Mouse (Mus musculus) neural tube, embryonic 13.5 days (tissue): Measurements from ENCODE around the gene Gm12216. TPM values are rescaled to one million over a fixed set of nuclear protein-coding genes. Genes with fewer than 3 reads are reported as not detected.

ENCODE experiments used
- ATAC-seq: fragments of 200-750 bp; cut with Nextera tagmentation; 2 replicates; pipeline ENCODE4 v1.8.0; 2017; ENCODE audit warnings: low read depth, mild to moderate bottlenecking, moderate TSS enrichment, moderate library complexity
- H3K27ac ChIP-seq: fragments of 300-500 bp; sonication (generic); replicated peaks from 2 replicates; pipeline ENCODE4 v1.5.1; 2015; ENCODE audit warnings: moderate library complexity, mild to moderate bottlenecking, inconsistent platforms
- H3K27me3 ChIP-seq: fragments of 300-500 bp; sonication (generic); 2 replicates; pipeline ENCODE4 v1.6.1; 2015; ENCODE audit warnings: mild to moderate bottlenecking, inconsistent platforms
- H3K36me3 ChIP-seq: fragments of 300-500 bp; sonication (generic); 2 replicates; pipeline ENCODE4 v1.6.1; 2015; ENCODE audit warnings: mild to moderate bottlenecking, inconsistent platforms
- H3K4me1 ChIP-seq: fragments of 300-500 bp; sonication (generic); replicated peaks from 2 replicates; pipeline ENCODE4 v1.6.1; 2015; ENCODE audit warnings: inconsistent platforms
- H3K4me2 ChIP-seq: fragments of 300-500 bp; sonication (generic); 2 replicates; pipeline ENCODE4 v1.6.1; 2015; ENCODE audit warnings: inconsistent platforms, mild to moderate bottlenecking, moderate library complexity
- H3K4me3 ChIP-seq: fragments of 300-500 bp; sonication (generic); 2 replicates; pipeline ENCODE4 v1.5.1; 2015; ENCODE audit warnings: mild to moderate bottlenecking, inconsistent platforms
- H3K9ac ChIP-seq: fragments of 300-500 bp; sonication (generic); 2 replicates; pipeline ENCODE4 v1.6.1; 2015; ENCODE audit warnings: moderate library complexity, mild to moderate bottlenecking, inconsistent platforms
- H3K9me3 ChIP-seq: fragments of 300-500 bp; sonication (generic); 2 replicates; pipeline ENCODE4 v1.6.1; 2016; ENCODE audit warnings: inconsistent platforms
- WGBS: fragments of 180-500 bp; shearing (Covaris S2); methylation state at CpG from one replicate; pipeline ENCODE4 v1.1.7; 2015; 5-methylcytosine and 5-hydroxymethylcytosine counted together
- polyA plus RNA-seq: library from polyadenylated mRNA; unstranded; fragments of >200 nt; fragmentation: Nextera tagmentation; extraction: Ambion mirVana; gene quantifications from 2 replicates; pipeline ENCODE4 v1.2.1, GENCODE M21; 2015

Gm12216 gene
- polyA plus RNA-seq, 1 experiment from 2014 or later, result 1.6 TPM

DNA sequence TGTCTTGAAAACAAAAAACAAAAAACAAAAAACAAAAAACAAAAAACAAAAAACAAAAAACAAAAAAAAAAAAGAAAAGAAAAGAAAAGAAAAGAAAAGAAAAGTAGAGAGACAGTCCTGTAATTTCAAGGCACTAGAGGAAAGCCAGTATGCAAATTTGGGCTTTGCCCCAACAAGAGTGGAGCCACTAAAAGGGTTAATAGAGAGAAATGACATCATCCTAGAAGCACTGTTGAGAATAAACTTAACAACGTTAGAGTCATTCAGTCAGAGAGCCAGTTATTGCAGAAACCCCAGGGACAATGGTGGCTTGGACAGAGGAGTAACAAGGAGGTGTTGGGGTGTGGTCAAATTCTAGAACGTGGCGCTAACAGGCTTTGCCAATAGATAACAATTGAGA lies 44.2 kb downstream of the Gm12216 start:
- Histone ChIP-seq H3K9me3 (no peaks in the 10 kb centered on the region), H3K27ac (no peak overlapping the region), H3K36me3 (no peaks in the 10 kb centered on the region), H3K9ac (no peak overlapping the region), H3K27me3 (no peaks in the 10 kb centered on the region), H3K4me2 (no peak overlapping the region), H3K4me1 (no peaks in the 10 kb centered on the region), H3K4me3 (no peak overlapping the region)
- no peak for ATAC-seq
- WGBS, result 60% methylated on average over 3 of the region's 3 CpGs

DNA sequence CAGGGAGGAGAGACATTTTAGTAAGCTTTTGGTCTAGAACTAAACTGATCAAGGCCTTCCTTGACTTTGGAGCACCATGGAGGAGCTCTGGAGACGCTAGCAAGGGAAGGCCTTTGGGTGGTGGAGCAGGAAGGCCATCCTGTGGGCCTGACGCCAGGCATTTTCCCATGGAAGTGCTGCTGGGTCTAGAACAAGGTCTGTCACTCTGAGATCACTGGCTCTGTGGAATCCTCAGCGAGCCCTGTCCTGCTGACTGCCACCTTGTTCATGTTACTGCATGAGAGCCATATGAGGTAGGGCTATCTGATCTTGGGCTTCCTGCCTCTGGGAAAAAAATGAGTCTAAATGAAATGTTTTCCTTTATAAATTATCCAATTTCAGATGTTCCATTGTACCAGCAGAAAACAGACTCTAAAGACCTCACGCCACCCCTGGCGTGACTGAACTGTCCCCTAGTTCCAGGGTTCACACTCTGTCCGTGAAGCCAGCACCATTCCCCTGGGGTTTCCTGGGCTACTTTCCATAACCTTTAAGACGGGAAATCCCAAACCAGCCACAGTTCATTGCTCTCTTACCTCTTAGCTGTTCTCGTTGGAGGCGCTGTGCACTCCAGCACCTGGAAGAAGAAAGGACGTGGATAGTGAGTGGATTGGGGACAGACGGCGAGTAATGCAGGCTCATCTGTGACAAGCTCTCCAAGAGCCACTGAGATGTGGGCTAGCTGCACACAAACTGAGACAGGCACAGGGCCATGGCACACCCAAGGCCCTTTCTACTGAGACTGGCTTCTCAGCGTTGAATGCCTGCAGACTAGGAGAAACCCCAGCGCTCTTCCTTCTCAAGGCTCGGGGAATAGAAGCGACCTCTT lies 45.8 kb downstream of the Gm12216 start:
- H3K9ac ChIP-seq, result no peak overlapping the region
- H3K4me1 ChIP-seq, result 0 out of 2 replicates have a peak, but pooled peaks cover 4% of the 10 kb centered on the region
- H3K4me3 ChIP-seq, result no peak overlapping the region
- H3K36me3 ChIP-seq, result no peaks in the 10 kb centered on the region
- H3K27me3 ChIP-seq, result no peaks in the 10 kb centered on the region
- H3K9me3 ChIP-seq, result no peaks in the 10 kb centered on the region
- WGBS, result 84% methylated on average over 16 of the region's 16 CpGs
- H3K27ac ChIP-seq, result no peak overlapping the region
- ATAC-seq, result no peak
- no peak overlapping the region for H3K4me2 ChIP-seq

DNA sequence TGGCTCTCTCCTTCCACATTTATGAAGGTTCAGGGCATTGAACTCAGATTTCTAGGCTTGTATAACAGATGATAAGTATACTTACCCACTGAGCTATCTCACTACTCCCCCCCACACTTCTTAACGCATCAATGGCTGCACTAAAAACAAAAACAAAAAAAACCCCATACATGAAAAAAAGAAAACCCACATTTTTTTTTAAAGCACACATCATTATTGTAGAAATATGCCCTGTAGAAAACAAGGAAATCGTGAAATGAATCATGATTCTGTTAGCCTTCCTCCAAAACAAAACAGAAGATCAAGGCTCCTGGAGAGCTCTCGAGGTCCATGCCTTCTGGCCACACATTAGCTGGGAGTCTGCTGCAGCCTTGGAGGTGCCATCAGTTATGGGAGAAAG lies 47.7 kb downstream of the Gm12216 start:
- no peaks in the 10 kb centered on the region for H3K9me3 ChIP-seq
- H3K27ac ChIP-seq, result no peak overlapping the region
- H3K4me3 ChIP-seq, result no peak overlapping the region
- ATAC-seq, result no peak
- H3K36me3 ChIP-seq, result no peaks in the 10 kb centered on the region
- H3K9ac ChIP-seq, result no peak overlapping the region
- H3K4me2 ChIP-seq, result no peak overlapping the region
- 0 out of 2 replicates have a peak, but pooled peaks cover 4% of the 10 kb centered on the region for H3K4me1 ChIP-seq
- no peaks in the 10 kb centered on the region for H3K27me3 ChIP-seq
- WGBS, result 84% methylated on average over 3 of the region's 3 CpGs

DNA sequence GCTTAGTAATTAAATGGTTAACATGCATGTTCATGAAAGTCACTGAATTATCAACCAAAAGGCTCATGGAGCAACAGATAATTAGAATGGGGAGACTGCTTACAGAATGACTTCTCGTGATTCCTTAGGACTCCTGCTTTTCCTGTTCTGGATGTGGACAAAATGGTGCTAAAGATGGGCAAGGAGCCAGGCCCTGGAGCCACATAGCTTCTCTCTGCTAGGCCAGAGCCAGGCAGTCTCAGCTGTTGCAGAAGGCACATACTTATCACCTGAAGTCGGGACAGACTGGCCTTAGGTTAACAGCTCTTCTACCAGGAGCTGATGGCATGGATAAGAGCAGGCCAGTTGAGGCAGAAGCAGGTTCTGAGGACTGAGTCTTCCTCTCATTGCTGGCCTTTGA lies 48.3 kb downstream of the Gm12216 start:
- H3K36me3 ChIP-seq, result no peaks in the 10 kb centered on the region
- H3K27ac ChIP-seq, result no peak overlapping the region
- no peaks in the 10 kb centered on the region for H3K27me3 ChIP-seq
- H3K4me2 ChIP-seq, result no peak overlapping the region
- no peak overlapping the region for H3K9ac ChIP-seq
- no peak overlapping the region for H3K4me3 ChIP-seq
- WGBS, result 71% methylated on average over 2 of the region's 2 CpGs
- H3K9me3 ChIP-seq, result no peaks in the 10 kb centered on the region
- H3K4me1 ChIP-seq, result 0 out of 2 replicates have a peak, but pooled peaks cover 4% of the 10 kb centered on the region
- no peak for ATAC-seq

DNA sequence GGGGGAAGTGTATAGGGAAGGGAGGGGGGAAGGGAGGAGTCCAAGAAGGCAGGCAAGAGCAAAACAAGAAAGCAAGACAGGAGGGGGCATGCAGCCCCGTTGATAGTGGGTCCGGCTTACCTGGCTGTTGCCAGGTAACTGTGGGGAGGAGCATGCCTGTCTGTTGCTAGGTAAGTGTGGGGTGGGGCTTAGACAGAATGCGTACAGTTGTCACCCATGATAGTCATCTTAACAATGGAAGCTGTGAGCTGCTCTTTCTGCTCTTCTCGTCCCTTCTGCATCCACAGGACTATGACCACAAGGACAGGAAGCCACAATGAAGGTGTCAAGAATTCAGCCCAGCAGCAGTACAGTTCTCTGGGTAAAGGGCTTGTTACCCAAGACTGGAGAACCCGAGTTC lies 48.9 kb downstream of the Gm12216 start:
- 64% methylated on average over 5 of the region's 5 CpGs for WGBS
- H3K9ac ChIP-seq, result no peak overlapping the region
- no peak overlapping the region for H3K4me2 ChIP-seq
- ATAC-seq, result no peak
- no peak overlapping the region for H3K27ac ChIP-seq
- H3K4me1 ChIP-seq, result 0 out of 2 replicates have a peak, but pooled peaks cover 4% of the 10 kb centered on the region
- H3K27me3 ChIP-seq, result no peaks in the 10 kb centered on the region
- H3K4me3 ChIP-seq, result no peak overlapping the region
- no peaks in the 10 kb centered on the region for H3K9me3 ChIP-seq
- H3K36me3 ChIP-seq, result no peaks in the 10 kb centered on the region

DNA sequence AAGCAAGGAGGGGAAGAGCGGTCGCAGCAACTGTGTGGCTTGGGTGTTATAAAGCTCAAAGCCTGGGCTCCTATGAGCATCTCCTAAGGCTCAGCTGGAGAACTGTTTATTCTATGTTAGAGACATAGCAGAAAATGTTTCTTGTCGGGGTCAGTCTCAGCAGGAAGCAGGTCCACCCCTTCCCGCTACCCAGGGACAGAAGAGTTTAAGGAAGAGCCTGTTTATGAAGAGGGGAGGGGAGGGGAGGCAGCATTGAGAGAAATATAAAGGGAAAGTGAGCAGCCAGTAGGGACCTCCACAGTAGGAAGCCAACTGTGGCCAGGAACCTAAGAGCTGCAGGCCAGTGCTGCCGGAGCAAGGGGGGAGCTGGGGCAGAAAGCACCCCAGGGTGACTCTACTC lies 49.7 kb downstream of the Gm12216 start:
- Histone ChIP-seq H3K36me3 (no peaks in the 10 kb centered on the region), H3K27ac (no peak overlapping the region), H3K9me3 (no peaks in the 10 kb centered on the region), H3K9ac (no peak overlapping the region), H3K4me3 (no peak overlapping the region), H3K27me3 (no peaks in the 10 kb centered on the region), H3K4me1 (0 out of 2 replicates have a peak, but pooled peaks cover 4% of the 10 kb centered on the region), H3K4me2 (no peak overlapping the region)
- 51% methylated on average over 5 of the region's 5 CpGs for WGBS
- no peak for ATAC-seq

DNA sequence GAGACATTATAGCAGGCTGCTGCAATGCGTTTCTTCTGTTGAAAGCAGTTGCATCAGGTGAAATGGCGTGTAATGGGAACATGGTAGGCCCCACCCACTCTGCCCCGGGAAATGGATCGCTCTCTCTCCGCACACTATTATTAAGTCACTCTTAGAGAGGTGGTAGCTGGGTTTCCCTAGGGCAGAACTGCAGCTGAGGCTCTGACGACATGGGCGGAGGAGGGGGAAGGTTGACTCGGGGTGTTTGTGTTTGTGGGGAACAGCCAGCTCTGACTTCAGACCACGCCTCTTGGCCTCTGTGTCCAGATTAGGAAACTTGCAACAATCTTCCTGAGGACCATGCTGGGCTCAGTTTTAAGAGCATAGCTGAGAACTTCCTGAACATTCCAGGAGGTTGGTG lies 53.3 kb downstream of the Gm12216 start:
- Histone ChIP-seq H3K4me3 (no peak overlapping the region), H3K27me3 (no peaks in the 10 kb centered on the region), H3K27ac (no peak overlapping the region), H3K9ac (no peak overlapping the region), H3K4me1 (0 out of 2 replicates have a peak, but pooled peaks cover 4% of the 10 kb centered on the region), H3K4me2 (no peak overlapping the region), H3K36me3 (no peaks in the 10 kb centered on the region), H3K9me3 (no peaks in the 10 kb centered on the region)
- WGBS, result 62% methylated on average over 9 of the region's 9 CpGs
- no peak for ATAC-seq

DNA sequence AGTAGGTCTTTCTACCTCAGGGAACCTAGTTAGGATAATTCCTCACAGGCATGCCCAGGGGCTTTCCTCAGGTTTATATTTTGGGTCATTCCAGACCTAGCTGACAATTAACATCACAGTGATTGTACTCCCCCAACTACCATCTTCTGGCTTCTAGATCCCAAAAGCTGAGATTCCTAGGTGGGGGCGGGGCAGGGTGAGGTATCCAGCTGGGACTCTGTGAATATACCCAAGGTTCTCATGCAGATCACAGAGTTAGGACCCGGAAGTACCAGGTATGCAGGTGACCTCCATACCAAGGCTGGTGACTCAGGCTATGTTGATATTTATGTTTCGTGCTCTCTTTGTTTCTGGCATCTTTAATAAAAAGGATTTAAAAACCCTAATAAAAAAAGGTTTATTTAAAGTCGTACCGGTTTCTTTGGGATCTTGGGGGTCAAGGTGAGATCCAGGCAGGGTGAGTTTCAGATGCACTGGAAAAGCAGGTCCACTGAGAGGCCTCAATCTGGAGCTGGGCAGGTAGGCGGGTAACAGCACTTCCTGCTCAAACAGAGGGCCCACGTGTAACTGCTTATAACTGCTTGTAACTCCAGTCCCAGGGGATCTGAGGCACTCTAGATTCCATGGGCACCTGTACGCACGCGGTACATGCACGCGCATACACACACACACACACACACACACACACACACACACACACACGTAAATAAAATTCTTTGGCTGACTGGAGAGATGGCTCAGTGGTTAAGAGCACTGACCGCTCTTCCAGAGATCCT lies 54.3 kb downstream of the Gm12216 start:
- Histone ChIP-seq H3K4me3 (no peak overlapping the region), H3K9me3 (no peaks in the 10 kb centered on the region), H3K4me2 (no peak overlapping the region), H3K9ac (no peak overlapping the region), H3K27me3 (no peaks in the 10 kb centered on the region), H3K27ac (no peak overlapping the region), H3K4me1 (0 out of 2 replicates have a peak, but pooled peaks cover 4% of the 10 kb centered on the region), H3K36me3 (no peaks in the 10 kb centered on the region)
- no peak for ATAC-seq
- WGBS, result 85% methylated on average over 14 of the region's 14 CpGs

DNA sequence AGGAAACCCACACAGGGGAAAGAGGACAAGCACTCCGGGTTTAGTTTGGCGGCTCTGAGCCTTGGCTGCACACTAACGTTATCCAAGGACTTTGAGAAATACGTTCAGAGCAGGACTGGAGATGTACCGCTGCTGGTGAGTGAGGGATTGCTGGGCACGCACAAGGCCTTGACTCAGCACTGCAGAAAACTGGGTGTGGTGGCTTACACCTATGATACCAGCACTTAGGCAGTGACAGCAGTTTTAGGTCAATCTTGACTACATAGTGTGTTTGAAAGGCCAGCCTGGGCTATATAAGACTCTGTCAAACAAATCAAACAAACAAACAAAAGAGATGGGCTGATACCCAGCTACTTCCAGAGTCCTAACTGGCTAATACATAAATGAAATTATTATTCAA lies 55.6 kb downstream of the Gm12216 start:
- no peaks in the 10 kb centered on the region for H3K27me3 ChIP-seq
- no peak overlapping the region for H3K4me3 ChIP-seq
- no peaks in the 10 kb centered on the region for H3K4me1 ChIP-seq
- no peak overlapping the region for H3K9ac ChIP-seq
- no peak overlapping the region for H3K4me2 ChIP-seq
- ATAC-seq, result no peak
- WGBS, result 91% methylated on average over 6 of the region's 6 CpGs
- H3K36me3 ChIP-seq, result no peaks in the 10 kb centered on the region
- H3K9me3 ChIP-seq, result no peaks in the 10 kb centered on the region
- no peak overlapping the region for H3K27ac ChIP-seq

DNA sequence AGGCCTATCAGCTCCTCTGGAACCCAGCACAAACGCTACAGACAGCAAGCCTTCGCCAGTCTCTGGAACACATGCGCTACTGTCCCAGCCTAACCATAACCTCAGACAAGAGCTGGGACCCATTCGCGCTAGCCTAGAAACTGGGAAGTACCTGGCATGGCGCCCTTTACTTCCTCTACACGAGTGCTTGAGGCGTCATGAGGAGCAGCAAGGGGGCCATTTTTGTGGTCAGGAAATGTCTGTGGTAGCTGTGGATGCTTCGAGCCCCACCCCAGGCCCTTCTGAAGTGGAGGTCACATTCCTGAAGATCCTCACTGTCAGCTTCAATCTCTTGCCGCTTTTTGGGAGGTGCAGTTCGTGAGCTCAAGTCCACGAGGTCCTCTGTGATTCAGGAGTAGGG lies 56.0 kb downstream of the Gm12216 start:
- WGBS, result 89% methylated on average over 12 of the region's 12 CpGs
- H3K4me3 ChIP-seq, result no peak overlapping the region
- no peaks in the 10 kb centered on the region for H3K36me3 ChIP-seq
- H3K4me1 ChIP-seq, result no peaks in the 10 kb centered on the region
- no peak overlapping the region for H3K4me2 ChIP-seq
- no peak for ATAC-seq
- no peak overlapping the region for H3K27ac ChIP-seq
- H3K27me3 ChIP-seq, result no peaks in the 10 kb centered on the region
- no peak overlapping the region for H3K9ac ChIP-seq
- H3K9me3 ChIP-seq, result no peaks in the 10 kb centered on the region

DNA sequence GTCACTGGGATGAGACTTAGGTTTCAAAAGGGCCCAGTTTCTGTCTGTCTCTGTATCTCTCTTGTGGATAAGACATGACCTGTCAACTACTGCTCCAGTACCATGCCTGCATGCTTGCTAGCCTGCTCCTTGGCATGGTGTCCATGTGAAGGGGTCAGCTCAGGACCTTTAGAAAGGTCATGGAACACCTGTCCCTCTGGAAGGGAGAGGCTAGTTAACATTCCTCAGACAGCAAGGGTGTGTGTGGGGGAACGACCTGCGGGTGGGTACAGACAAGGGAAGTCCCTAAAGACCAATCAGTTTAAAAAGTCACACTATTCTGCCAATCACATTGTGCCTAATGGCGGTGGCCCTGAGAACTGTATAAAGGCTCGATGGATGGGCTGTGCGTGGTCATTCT lies 58.1 kb downstream of the Gm12216 start:
- 89% methylated on average over 5 of the region's 5 CpGs for WGBS
- ATAC-seq, result no peak
- H3K27ac ChIP-seq, result no peak overlapping the region
- no peaks in the 10 kb centered on the region for H3K27me3 ChIP-seq
- H3K9ac ChIP-seq, result no peak overlapping the region
- H3K4me1 ChIP-seq, result peaks cover 17% of the 10 kb centered on the region
- H3K9me3 ChIP-seq, result no peaks in the 10 kb centered on the region
- H3K4me2 ChIP-seq, result no peak overlapping the region
- no peaks in the 10 kb centered on the region for H3K36me3 ChIP-seq
- no peak overlapping the region for H3K4me3 ChIP-seq

DNA sequence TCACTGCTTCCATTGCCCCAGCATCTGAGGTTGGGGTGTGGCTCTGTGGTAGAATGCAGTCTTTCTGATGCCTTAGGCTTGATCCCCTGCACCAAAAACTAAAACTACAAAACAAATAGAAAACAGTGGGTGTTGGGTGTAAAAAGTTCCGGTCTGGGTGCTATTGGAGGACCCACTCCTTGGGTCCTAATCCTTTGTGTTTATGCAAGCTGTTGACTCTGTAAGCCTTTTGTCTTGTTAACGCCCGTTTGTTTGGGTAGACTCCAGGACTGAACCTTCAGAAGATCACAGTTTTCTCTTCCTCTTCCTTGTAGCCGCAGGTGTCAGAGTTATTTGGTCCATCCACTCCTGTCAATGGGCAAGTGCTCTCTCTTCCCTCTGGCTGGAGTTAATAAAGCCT lies 59.0 kb downstream of the Gm12216 start:
- Histone ChIP-seq H3K9me3 (no peaks in the 10 kb centered on the region), H3K4me3 (no peak overlapping the region), H3K27ac (no peak overlapping the region), H3K4me1 (peaks cover 24% of the 10 kb centered on the region), H3K36me3 (no peaks in the 10 kb centered on the region), H3K9ac (no peak overlapping the region), H3K4me2 (no peak overlapping the region), H3K27me3 (no peaks in the 10 kb centered on the region)
- no peak for ATAC-seq
- 54% methylated on average over 4 of the region's 4 CpGs for WGBS
